Mouse (Mus musculus) brain, embryonic 14.5 days (tissue): ENCODE measurements around the gene B4galt3.

Experiments
- CTCF ChIP-seq: fragments of 200-500 bp; IDR thresholded peaks from 2 replicates; pipeline ENCODE4 v1.5.1; 2012; ENCODE audit warnings: inconsistent platforms, mild to moderate bottlenecking, moderate library complexity, borderline replicate concordance; ENCODE audit not compliant: insufficient read depth, insufficient read length; ENCODE audit errors: extremely low read depth
- POLR2A ChIP-seq: fragments of 200-500 bp; IDR thresholded peaks from 2 replicates; pipeline ENCODE4 v1.6.1; 2012; ENCODE audit warnings: mild to moderate bottlenecking, inconsistent platforms, borderline replicate concordance; ENCODE audit not compliant: poor library complexity, insufficient read depth, insufficient read length, severe bottlenecking; ENCODE audit errors: extremely low read depth

GRCm38 (mm10) chr1:171226780-171227179 is 43.3 kb upstream of the B4galt3 start:
- TF ChIP-seq POLR2A (no peak), CTCF (no peak)
